Mouse (Mus musculus) layer of hippocampus, adult 18-20 months (tissue): ENCODE results near the gene Sgcd. TPM values are rescaled to one million over a fixed set of nuclear protein-coding genes. Genes with fewer than 3 reads are reported as not detected.

Experiments used
- DNase-seq, 2 experiments: peaks; one replicate each; pipeline ENCODE4 v3.0.0; 2022; ENCODE audit warnings: low spot score in 2 of 2
- total RNA-seq, 2 experiments: library from RNA; stranded (reverse); gene quantifications; 2 replicates each; pipeline ENCODE4 v1.2.3; 2021

The Sgcd gene
- total RNA-seq, 2 experiments from 2014 or later = 10.0 to 11.4 TPM

DNA sequence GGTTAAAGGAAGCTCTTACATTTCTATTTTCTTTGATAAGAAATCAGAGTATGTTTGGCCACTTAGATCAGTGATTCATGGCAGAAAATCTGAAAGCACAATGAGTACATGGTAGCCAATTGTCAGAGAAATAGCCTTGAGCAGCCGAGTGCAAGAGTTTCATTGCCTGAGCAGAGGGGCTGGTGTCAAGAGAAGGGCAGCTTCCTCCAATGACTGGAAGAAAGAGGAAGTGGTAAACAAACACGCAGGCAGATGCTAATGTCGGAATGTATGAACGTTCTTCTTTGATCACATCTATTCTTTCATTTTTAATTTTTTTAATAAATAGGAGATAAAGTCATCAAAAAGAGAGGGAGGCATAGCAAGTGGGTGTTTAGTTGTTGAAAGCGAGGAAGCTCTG is 956.5 kb downstream of the Sgcd start:
- DNase-seq = no peak

DNA sequence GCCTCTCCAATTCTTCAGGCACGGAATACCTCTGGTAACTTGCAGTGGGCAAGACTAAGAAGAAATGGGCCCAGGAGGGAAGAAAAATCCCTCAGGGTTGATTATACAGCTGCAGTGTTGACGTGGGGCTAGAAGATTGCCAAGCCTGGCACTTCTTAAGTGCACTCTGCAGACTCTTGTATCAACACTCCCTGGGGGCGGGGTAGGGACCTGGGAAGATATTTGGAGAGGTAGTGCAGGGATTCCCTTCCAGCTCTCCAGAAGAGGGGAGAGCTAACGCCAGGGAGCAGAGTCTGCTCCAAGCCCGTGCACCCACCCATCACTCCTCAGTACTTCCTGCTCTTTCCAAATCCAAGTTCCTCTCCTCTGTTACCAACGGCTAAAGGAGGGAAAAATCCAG is 967.9 kb downstream of the Sgcd start:
- no peak for DNase-seq

DNA sequence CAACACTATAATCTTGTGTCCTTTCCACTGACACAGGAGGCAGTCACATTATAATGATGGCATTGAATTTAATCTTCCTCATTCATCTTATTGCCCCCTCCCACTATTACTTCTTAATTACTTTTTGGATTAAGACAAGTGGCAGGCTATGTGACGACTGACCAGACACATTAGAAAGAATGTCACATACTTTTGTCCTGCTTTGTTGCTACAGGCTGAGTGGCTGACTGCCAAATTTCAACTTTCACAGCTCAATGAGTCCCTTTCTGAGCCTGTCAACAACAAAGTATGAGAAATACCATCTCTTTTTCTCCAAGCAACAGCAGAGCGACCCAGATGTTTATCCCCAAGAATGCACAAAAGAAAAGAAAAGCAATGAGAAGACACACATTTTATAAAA is 970.6 kb downstream of the Sgcd start:
- no peak for DNase-seq

DNA sequence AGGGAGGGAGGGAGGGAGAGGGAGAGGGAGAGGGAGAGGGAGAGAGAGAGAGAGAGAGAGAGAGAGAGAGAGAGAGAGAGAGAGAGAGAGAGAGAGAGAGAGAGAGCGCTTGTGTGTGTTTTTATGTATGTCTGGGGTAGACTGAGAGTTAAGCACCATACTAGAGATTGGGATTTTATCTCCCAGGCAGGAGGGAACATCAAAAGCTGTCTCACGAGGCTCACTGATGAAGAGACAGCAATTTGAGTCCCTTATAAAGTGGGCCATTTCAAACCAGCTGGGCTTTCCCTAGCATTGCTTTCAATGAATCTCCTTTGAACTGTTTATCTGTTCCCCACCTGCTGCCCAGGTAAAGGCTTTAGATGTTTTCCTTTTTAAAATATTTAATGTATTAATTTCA is 973.1 kb downstream of the Sgcd start:
- DNase-seq = no peak

DNA sequence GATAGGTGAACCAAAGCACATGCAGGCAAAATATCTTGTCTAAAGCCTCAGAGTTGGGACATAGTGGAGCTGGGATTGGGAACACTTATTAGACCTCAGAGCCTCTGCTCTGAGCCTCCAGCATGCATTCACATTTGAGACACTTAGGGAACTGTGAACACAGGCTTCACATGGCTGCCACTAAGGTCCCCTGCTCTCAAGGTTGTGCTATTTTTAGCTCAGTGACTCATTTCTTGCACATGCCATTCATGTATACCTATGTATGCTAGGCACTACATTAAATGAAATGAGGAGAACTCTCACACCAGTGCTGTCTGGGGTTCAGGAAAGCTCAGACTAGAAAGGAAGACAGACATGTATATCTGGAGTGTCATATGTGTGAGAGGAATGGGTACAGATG is 974.5 kb downstream of the Sgcd start:
- no peak for DNase-seq

DNA sequence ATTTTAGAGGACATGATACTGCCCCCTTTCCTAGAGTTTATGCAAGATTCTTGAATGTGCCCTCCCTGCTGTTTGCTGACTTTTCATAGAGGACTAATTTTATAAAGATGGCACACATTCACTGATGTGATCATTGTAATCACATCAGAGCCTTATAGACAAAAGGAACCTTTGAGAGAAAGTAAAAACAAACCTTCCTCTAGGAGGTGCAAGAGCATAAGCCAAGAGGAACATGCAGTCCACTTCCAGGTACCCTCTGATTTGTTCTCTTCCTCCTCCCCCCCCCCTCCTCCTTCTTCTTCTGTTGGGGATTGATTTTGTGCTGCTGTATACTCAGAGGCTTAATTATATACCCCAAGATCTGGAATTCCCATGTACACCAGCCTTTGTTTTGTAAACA is 978.6 kb downstream of the Sgcd start:
- no peak for DNase-seq

DNA sequence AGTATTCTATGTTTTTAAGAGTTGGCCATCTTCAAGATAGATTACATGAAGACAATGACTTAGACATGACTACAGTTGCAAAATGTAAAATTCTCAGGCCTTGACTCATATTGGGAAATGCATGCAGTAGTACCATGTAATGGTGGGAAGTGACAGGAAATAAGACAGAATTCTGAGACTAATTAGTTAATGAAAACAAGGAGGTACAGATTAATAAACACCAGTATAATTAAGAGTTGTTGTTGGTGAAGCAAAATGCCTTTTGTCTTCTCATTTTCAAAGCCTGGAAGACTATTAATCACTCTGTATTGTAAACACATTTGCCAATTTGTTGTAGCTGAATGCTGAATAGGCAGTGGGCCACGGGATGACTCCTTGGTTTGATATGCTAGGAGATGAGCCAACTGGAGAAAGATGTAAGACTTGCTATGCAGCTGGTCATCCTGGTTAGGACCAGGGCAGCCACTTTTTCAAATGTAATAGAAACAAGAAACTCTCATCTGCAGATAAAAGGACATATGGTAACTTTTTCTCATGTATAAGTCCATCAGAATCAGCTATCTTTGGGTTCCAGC is 983.4 kb downstream of the Sgcd start:
- DNase-seq = no peak

GRCm38 (mm10) chr11:46939311-46939710 is 1049.5 kb downstream of the Sgcd start:
- no peak for DNase-seq

- no peak for DNase-seq
Measured at GRCm38 (mm10) chr11:46924946-46925345, 1063.8 kb downstream of the Sgcd start.

DNA sequence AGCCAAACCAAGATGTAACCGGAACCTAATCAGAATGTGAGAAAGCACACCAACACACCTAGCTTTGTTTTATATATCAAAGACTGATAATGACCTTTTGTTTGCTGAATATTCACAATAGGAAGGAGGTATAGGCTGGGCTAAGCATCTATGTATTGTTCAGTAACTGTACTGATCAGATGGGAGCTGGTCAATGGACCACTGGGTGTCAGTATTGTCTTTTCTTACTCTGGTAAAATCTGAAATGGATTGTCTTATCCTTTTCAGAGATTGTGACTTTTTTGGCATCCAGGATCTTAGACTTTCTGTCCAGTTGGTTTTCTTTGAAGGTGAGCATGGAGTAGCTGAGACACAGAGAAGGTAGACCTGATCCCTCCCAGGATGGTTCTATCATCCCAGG is 1068.5 kb downstream of the Sgcd start:
- peak in 1 of 2 experiments; percentile 21 for DNase-seq

DNA sequence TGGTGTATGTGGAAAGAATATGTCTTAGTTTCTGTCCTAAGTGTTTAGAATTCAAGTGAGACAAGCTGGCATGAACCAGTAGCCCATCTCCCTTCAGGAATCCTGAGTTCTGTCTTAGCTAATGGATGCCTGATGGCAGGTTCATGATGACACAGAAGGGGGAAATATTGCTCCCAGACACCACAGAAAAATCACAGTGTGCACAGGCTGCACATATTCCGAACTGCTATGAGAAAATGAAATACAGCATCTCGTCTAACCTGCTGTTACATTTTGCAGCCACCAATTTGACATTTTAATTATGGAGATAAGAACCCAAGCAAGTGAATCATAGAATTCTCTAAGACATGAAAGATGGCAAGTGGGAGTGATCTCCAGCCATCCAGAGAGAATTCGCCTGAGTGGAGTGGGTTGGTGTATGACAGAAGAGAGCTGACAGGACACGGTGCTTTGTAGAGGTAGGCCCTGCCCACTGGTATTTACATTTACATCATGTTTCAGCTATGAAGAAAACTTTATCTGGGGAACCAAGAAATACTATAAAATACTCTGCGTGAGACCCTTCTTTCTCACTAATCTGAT is 1076.0 kb downstream of the Sgcd start:
- DNase-seq = peak; percentile 3 to 39

DNA sequence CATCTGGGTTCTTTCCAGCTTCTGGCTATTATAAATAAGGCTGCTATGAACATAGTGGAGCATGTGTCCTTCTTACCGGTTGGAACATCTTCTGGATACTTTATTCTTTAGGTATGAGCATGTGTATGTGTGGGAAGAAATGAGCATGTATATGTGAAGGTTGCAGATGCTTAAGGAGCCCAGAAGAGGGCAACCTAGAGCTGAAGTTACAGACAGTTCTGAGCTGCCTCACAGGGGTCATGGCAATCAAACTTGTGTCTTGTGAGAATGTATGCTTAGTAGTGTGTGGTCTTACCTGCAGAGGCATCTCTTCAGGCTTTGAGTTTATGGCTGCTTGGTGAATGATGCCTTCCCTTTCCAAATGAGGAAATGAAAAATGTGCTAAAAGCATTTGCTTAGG is 1084.5 kb downstream of the Sgcd start:
- DNase-seq = no peak

DNA sequence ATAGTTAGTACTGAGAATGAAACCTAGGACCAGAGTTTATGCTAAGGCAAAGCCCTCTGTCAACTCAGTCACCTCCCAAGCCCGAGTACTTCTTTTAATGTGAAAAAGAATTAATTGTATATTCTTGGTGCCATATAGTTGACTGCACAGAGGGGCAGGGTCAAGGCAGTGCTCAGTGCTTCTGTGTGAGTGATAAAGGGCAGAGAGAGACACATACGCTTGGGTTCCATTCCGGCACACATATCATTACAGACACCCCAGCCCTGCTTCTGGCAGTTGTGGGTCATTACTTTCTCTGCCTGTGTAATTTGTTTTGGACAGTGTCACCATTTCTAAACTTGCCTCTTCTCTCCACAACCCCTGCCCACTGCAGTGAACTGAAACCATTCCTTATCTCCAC is 1099.7 kb downstream of the Sgcd start:
- DNase-seq = no peak

DNA sequence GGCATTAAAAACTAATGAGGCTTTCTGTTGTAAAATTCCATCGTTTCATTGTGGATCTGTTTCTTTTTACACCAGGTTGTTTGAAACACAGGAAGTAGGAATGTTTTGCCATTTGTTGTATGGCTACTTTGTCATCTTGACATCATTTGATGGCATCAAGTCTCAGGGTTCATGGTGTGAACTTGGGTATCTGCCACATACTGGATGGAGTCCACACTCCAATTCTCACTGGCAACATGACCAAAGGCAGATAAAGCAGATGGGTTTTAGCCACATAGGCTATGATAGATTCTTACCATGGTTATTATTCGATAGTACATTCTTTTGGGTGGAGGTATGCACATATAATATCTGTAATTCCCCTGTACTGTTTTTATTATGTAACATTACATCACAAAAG is 1106.3 kb downstream of the Sgcd start:
- DNase-seq = no peak

DNA sequence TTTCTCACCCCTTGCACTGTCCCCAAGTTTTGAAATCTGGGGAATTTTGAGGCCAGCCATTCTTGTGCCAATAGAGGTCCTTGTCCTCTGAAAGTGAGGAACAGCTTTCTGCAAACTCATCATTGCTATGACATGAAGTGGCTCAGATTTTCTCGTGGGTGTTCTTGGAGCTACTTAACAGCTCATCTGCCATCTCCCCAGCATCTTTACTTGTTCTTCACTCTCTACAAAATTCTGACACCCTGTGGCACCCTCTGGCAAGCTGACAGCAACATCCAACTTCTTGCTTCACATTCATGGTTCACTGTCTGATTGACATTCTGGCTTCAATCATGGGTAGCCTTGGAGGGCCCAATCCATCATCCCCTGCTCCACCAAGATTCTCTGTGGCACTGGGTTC is 1113.0 kb downstream of the Sgcd start:
- peak; percentile 3 to 33 for DNase-seq

DNA sequence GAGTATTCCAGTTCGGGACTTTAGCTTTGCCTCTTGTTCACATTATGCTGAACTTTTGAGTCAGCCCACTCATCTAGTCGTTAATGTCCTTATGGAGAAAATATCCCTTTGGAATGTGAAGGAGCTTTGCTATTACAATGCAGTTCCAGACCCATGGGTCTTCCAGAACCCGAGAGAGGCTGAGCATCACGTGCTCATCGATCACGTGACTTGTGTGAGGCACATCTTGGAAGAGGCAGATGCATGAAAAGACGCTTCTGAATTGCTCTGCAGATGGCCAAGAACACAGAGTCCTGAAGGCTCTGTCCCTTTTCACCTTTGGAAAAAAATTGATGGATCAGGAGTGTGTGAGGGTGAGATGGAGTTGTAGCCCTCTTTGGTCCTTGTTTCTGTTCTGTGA is 1120.2 kb downstream of the Sgcd start:
- DNase-seq = no peak

DNA sequence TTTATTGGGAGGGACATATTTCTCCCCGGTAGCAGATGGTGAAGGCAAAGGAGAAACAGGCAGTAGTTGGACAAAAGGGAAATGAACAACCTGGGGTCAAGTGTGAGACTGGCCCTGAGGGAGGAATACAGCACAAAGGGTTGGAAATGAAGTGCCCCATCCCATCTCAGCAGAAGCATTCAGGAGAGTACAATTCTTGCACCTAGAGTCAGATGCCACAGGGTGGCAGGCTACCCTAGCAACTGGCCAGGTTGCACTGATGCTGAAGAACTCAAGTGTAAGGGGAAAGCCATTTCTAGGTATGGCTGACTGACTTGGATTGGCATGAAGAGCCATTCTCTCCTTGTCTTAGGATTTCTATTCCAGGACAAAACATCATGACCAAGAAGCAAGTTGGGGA is 1124.0 kb downstream of the Sgcd start:
- DNase-seq = peak in 1 of 2 experiments; percentile 21

GRCm38 (mm10) chr11:46848221-46848971 is 1140.4 kb downstream of the Sgcd start:
- peak in 1 of 2 experiments; percentile 54 for DNase-seq

DNA sequence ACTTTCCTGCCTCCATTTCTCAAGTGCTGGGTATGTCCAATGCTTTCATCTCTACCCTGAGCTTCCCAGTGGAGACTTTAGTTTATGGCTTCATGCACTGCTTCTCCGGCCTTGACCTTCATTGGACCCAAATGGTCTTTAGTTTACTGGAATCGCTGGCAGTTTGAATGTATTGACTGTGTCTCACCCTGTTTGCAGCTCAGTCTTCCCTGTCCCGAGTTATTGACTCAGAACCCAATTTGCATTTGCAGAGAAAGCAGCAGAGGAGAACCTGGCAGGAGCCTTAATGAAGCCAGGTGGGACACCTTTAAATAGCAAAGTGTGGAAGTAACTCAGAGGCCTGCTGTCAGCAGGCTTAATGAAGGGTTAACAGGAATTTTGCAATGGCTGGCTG is 1140.9 kb downstream of the Sgcd start:
- no peak for DNase-seq

GRCm38 (mm10) chr11:46846661-46847060 is 1142.1 kb downstream of the Sgcd start:
- DNase-seq = no peak
